Mouse (Mus musculus) kidney, embryonic 14.5 days (tissue): ENCODE results near the gene Mical1. TPM values are rescaled to one million over a fixed set of nuclear protein-coding genes. Genes with fewer than 3 reads are reported as not detected.

Source experiments
- ATAC-seq: fragments of 200-750 bp; cut with Nextera tagmentation; 2 replicates; pipeline ENCODE4 v1.8.0; 2017; ENCODE audit warnings: moderate number of reproducible peaks, mild to moderate bottlenecking, moderate TSS enrichment, moderate library complexity; ENCODE audit not compliant: low FRiP score, low TSS enrichment
- H3K27ac ChIP-seq: fragments of 300-500 bp; sonication (generic); 2 replicates; pipeline ENCODE4 v1.5.1; 2014; ENCODE audit warnings: low read depth, mild to moderate bottlenecking, low read length, moderate library complexity, mixed read lengths
- H3K27me3 ChIP-seq: fragments of 300-500 bp; sonication (generic); 2 replicates; pipeline ENCODE4 v1.6.1; 2014; ENCODE audit warnings: mild to moderate bottlenecking, low read length; ENCODE audit not compliant: control insufficient read depth, insufficient read depth
- H3K36me3 ChIP-seq: fragments of 300-500 bp; sonication (generic); 2 replicates; pipeline ENCODE4 v1.6.1; 2014; ENCODE audit warnings: low read length, mixed read lengths; ENCODE audit not compliant: control insufficient read depth, insufficient read depth
- H3K4me1 ChIP-seq: fragments of 300-500 bp; sonication (generic); 2 replicates; pipeline ENCODE4 v1.6.1; 2014; ENCODE audit warnings: low read length, mixed read lengths; ENCODE audit not compliant: control insufficient read depth, insufficient read depth
- H3K4me2 ChIP-seq: fragments of 300-500 bp; sonication (generic); replicated peaks from 2 replicates; pipeline ENCODE4 v1.6.1; 2014; ENCODE audit warnings: low read depth, mild to moderate bottlenecking, low read length
- H3K4me3 ChIP-seq: fragments of 300-500 bp; sonication (generic); 2 replicates; pipeline ENCODE4 v1.5.1; 2014; ENCODE audit warnings: mild to moderate bottlenecking, low read length
- H3K9ac ChIP-seq: fragments of 300-500 bp; sonication (generic); 2 replicates; pipeline ENCODE4 v1.6.1; 2014; ENCODE audit warnings: low read depth, mild to moderate bottlenecking, low read length, moderate library complexity
- H3K9me3 ChIP-seq: fragments of 300-500 bp; sonication (generic); 2 replicates; pipeline ENCODE4 v1.6.1; 2016; ENCODE audit warnings: low read length; ENCODE audit not compliant: control insufficient read depth
- WGBS: fragments of 180-500 bp; shearing (Covaris S2); extraction: QIAGEN DNeasy Blood & Tissue Kit; methylation state at CpG from one replicate; pipeline ENCODE4 v1.1.7; 2014; 5-methylcytosine and 5-hydroxymethylcytosine counted together
- polyA plus RNA-seq: library from polyadenylated mRNA; unstranded; fragments of >200 nt; fragmentation: Nextera tagmentation; extraction: Ambion mirVana; gene quantifications from 2 replicates; pipeline ENCODE4 v1.2.1, GENCODE M21; 2014

Mical1 gene
- polyA plus RNA-seq, 1 experiment from 2014 or later: 33.6 TPM

GRCm38 (mm10) chr10:41523386-41523785, 47.3 kb downstream of the Mical1 start:
- no peak overlapping the region for H3K9ac ChIP-seq
- no peak overlapping the region for H3K27ac ChIP-seq
- no peaks in the 10 kb centered on the region for H3K9me3 ChIP-seq
- no peak overlapping the region for H3K4me2 ChIP-seq
- peaks cover 41% of the 10 kb centered on the region for H3K36me3 ChIP-seq
- WGBS: 76% methylated on average over 3 of the region's 3 CpGs
- ATAC-seq: no peak
- H3K27me3 ChIP-seq: no peaks in the 10 kb centered on the region
- H3K4me3 ChIP-seq: no peak overlapping the region
- H3K4me1 ChIP-seq: peaks cover 16% of the 10 kb centered on the region

- H3K4me3 ChIP-seq: no peak overlapping the region
- no peak for ATAC-seq
- H3K27me3 ChIP-seq: no peaks in the 10 kb centered on the region
- H3K36me3 ChIP-seq: peaks cover 62% of the 10 kb centered on the region
- H3K27ac ChIP-seq: no peak overlapping the region
- H3K9ac ChIP-seq: no peak overlapping the region
- peaks cover 16% of the 10 kb centered on the region for H3K4me1 ChIP-seq
- 82% methylated on average over 1 of the region's 1 CpGs for WGBS
- H3K4me2 ChIP-seq: no peak overlapping the region
- no peaks in the 10 kb centered on the region for H3K9me3 ChIP-seq
Measured at GRCm38 (mm10) chr10:41525696-41526095, 49.6 kb downstream of the Mical1 start.

GRCm38 (mm10) chr10:41529972-41530371, 53.9 kb downstream of the Mical1 start:
- 91% methylated on average over 5 of the region's 5 CpGs for WGBS
- Histone ChIP-seq H3K27ac (no peak overlapping the region), H3K4me1 (no peaks in the 10 kb centered on the region), H3K27me3 (no peaks in the 10 kb centered on the region), H3K4me2 (no peak overlapping the region), H3K9ac (no peak overlapping the region), H3K9me3 (no peaks in the 10 kb centered on the region), H3K4me3 (no peak overlapping the region), H3K36me3 (peaks cover 77% of the 10 kb centered on the region)
- ATAC-seq: no peak

GRCm38 (mm10) chr10:41535991-41536390, 59.9 kb downstream of the Mical1 start:
- Histone ChIP-seq H3K36me3 (peaks cover 35% of the 10 kb centered on the region), H3K27ac (no peak overlapping the region), H3K4me3 (no peak overlapping the region), H3K4me2 (no peak overlapping the region), H3K9me3 (no peaks in the 10 kb centered on the region), H3K4me1 (no peaks in the 10 kb centered on the region), H3K9ac (no peak overlapping the region), H3K27me3 (no peaks in the 10 kb centered on the region)
- 89% methylated on average over 2 of the region's 2 CpGs for WGBS
- ATAC-seq: no peak

Other genes with a start within 250 kb of the Mical1 start
- 10.1 and 15.3 TPM in 2 replicates for gene Fig4, start 173.1 kb upstream of the Mical1 start, polyA plus RNA-seq
- 0.06 TPM in 1 of 2 replicates, not detected in the other for gene Ak9, start 172.3 kb upstream of the Mical1 start, polyA plus RNA-seq
- 13.5 and 19.2 TPM in 2 replicates for gene Zbtb24, start 25.9 kb upstream of the Mical1 start, polyA plus RNA-seq
- 53.8 and 59.2 TPM in 2 replicates for gene Smpd2, start 14.1 kb downstream of the Mical1 start, polyA plus RNA-seq
- gene Ppil6, start 14.1 kb downstream of the Mical1 start, polyA plus RNA-seq: 1.2 and 3.1 TPM in 2 replicates
- gene Cd164, start 43.1 kb downstream of the Mical1 start, polyA plus RNA-seq: 134 and 221 TPM in 2 replicates
- gene Ccdc162, start 240.3 kb downstream of the Mical1 start, polyA plus RNA-seq: 0.15 and 0.33 TPM in 2 replicates